Mouse (Mus musculus) hindbrain, postnatal 0 days (tissue): ENCODE data around the gene Gpr85. TPM values are rescaled to one million over a fixed set of nuclear protein-coding genes. Genes with fewer than 3 reads are reported as not detected.
"Not testable (repeated sequence)": the region's sequence is repeated elsewhere in the genome, so short reads cannot be mapped to it uniquely, and the experiment has no call there.

Experiments
- ATAC-seq: fragments of 200-750 bp; cut with Nextera tagmentation; 2 replicates; pipeline ENCODE4 v1.8.0; 2017; ENCODE audit warnings: mild to moderate bottlenecking, moderate TSS enrichment, moderate library complexity
- DNase-seq: peaks from one replicate; pipeline ENCODE4 v3.0.0-alpha.2; 2015; ENCODE audit warnings: low spot score
- H3K27ac ChIP-seq: fragments of 300-500 bp; sonication (generic); 2 replicates; pipeline ENCODE4 v1.5.1; 2014; ENCODE audit warnings: mild to moderate bottlenecking
- H3K27me3 ChIP-seq: fragments of 300-500 bp; sonication (generic); 2 replicates; pipeline ENCODE4 v1.6.1; 2014; ENCODE audit warnings: low read length, mixed read lengths; ENCODE audit not compliant: insufficient read depth
- H3K36me3 ChIP-seq: fragments of 300-500 bp; sonication (generic); 2 replicates; pipeline ENCODE4 v1.6.1; 2014; ENCODE audit warnings: low read length, mixed read lengths; ENCODE audit not compliant: insufficient read depth
- H3K4me1 ChIP-seq: fragments of 300-500 bp; sonication (generic); 2 replicates; pipeline ENCODE4 v1.6.1; 2014; ENCODE audit warnings: antibody characterized with exemption, low read length, mixed read lengths; ENCODE audit not compliant: insufficient read depth
- H3K4me2 ChIP-seq: fragments of 300-500 bp; sonication (generic); 2 replicates; pipeline ENCODE4 v1.6.1; 2014; ENCODE audit warnings: low read depth, mild to moderate bottlenecking, low read length, moderate library complexity, mixed read lengths
- H3K4me3 ChIP-seq: fragments of 300-500 bp; sonication (generic); 2 replicates; pipeline ENCODE4 v1.5.1; 2014; ENCODE audit warnings: low read length
- H3K9ac ChIP-seq: fragments of 300-500 bp; sonication (generic); replicated peaks from 2 replicates; pipeline ENCODE4 v1.6.1; 2014; ENCODE audit warnings: mild to moderate bottlenecking, low read length, moderate library complexity, mixed read lengths
- H3K9me3 ChIP-seq: fragments of 300-500 bp; sonication (generic); 2 replicates; pipeline ENCODE4 v1.6.1; 2016; ENCODE audit warnings: low read length, mixed read lengths
- CTCF ChIP-seq: IDR thresholded peaks from 2 replicates; pipeline ENCODE4 v1.5.1; 2016; ENCODE audit warnings: antibody characterized with exemption, control low read depth, low read depth
- WGBS: fragments of 180-500 bp; shearing (Covaris S2); extraction: QIAGEN DNeasy Blood & Tissue Kit; methylation state at CpG from one replicate; pipeline ENCODE4 v1.1.7; 2014; 5-methylcytosine and 5-hydroxymethylcytosine counted together
- polyA plus RNA-seq: library from polyadenylated mRNA; unstranded; fragments of >200 nt; fragmentation: Nextera tagmentation; extraction: Ambion mirVana; gene quantifications from 2 replicates; pipeline ENCODE4 v1.2.1, GENCODE M21; 2015
- total RNA-seq: library from RNA; depleted of rRNA; stranded (reverse); fragments of >200 nt; gene quantifications from 2 replicates; pipeline ENCODE4 v1.2.3, GENCODE M21; 2014

The Gpr85 gene
- total and polyA plus RNA-seq, 2 experiments from 2014 or later, result 77.8 to 87.5 TPM

DNA sequence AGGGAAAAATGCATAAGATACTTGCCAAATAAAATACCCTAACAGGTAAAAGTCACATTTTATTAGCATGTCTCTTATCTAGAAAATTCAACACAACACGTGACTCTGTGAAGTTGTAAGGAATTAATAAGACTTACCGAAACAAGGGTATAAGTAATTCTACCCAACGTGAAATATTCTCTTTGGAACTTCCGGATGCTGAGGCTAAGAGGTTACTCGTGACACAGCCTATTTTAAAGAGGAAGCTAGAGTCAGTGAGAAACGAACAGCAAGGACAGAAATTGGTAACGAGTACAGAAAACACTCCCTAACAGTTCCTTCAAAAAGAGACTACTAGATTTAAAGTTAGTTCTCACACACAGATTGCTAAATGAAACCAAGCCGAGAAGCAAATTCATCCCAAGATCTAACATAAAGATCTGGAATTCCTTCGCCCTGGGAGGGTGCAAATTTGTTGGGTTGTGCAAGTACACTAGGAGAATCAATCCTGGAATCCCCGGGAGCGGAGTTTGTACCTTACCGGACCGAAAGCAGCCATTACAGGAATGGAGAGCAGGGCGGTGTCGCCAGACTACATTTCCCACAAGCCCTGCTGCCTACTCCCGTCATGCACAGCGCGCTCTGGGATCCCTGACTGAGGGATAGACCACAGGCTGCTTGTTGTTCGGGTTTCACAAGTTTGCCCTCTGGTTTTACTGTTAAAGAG, 31.3 kb upstream of the Gpr85 start, which contains the start of gene 2610001J05Rik:
Gene 2610001J05Rik (minus strand): TSS at position 600 of the 706 bp plus-strand sequence.
- WGBS, result under 1% methylated on average over 19 of the region's 19 CpGs
- ATAC-seq, result peak; percentile 100
- no peaks in the 10 kb centered on the region for H3K9me3 ChIP-seq

DNA sequence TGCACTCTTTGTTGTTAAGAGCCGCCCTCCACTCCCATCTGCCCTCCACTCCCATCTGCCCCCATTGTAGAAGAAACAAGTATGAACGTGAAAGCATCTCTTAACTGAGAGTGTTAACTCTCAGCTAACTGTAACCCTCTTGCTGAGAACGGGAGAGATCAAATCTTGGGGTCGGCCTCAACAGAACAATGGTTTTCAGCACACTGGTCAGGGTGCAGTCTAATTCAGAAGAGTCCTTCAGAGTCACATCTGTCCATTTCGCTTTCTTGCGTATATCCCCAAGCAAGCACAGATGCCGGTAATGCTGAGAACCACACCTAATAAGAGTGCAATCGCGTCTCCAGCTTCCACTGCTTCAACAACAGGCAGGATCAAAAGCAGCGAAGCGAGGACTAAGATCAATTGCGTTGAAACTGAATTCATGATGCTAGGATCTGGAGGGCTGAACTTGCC, 30.6 kb upstream of the Gpr85 start:
- Histone ChIP-seq H3K9me3 (no peaks in the 10 kb centered on the region), H3K36me3 (no peaks in the 10 kb centered on the region), H3K9ac (peak overlapping the region; percentile 45), H3K4me1 (no peaks in the 10 kb centered on the region), H3K4me3 (peak overlapping the region; percentile 71), H3K27ac (no peak overlapping the region), H3K4me2 (peak overlapping the region; percentile 69), H3K27me3 (no peaks in the 10 kb centered on the region)
- DNase-seq (peak; percentile 39), ATAC-seq (no peak; the same call in 1 of the 2 replicates)
- no peak for TF ChIP-seq CTCF
- 20% methylated on average over 12 of the region's 12 CpGs for WGBS

More for the DNA sequence above, 31.3 kb upstream of the Gpr85 start, which contains the start of gene 2610001J05Rik:
- Histone ChIP-seq H3K36me3 (no peaks in the 10 kb centered on the region), H3K27me3 (no peaks in the 10 kb centered on the region), H3K27ac (peak within 1 kb of the TSS; percentile 78), H3K9ac (peak within 1 kb of the TSS; percentile 76), H3K4me1 (no peaks in the 10 kb centered on the region), H3K4me3 (peak within 1 kb of the TSS; percentile 71), H3K4me2 (peak within 1 kb of the TSS; percentile 69)
- TF ChIP-seq CTCF, result no peak
- peak; percentile 95 for DNase-seq

DNA sequence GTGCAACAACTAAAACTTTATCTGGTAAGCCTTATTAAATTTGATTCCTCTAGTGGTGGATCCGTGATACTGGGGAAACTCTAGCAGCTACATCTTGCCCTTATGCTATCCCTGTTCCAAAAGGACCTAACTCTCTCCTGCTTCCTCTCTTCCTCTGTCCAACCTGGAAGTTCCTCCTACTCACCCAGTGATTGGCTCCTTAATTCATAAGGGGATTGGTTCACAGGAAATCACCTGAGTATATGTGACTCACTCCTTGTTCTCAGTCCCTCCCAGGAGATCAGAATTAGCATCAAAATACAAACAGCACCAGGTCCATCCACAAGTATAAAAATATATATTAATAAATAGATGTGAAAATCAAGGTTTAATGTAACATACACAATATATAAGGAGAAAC, 20.9 kb upstream of the Gpr85 start:
- TF ChIP-seq CTCF, result no peak
- Histone ChIP-seq H3K27me3 (no peaks in the 10 kb centered on the region), H3K9ac (no peak overlapping the region), H3K9me3 (no peaks in the 10 kb centered on the region), H3K4me2 (no peak overlapping the region), H3K4me1 (no peaks in the 10 kb centered on the region), H3K27ac (no peak overlapping the region), H3K36me3 (no peaks in the 10 kb centered on the region), H3K4me3 (no peak overlapping the region)
- no peak for ATAC-seq
- no peak for DNase-seq
- WGBS, result 100% methylated on average over 1 of the region's 1 CpGs

DNA sequence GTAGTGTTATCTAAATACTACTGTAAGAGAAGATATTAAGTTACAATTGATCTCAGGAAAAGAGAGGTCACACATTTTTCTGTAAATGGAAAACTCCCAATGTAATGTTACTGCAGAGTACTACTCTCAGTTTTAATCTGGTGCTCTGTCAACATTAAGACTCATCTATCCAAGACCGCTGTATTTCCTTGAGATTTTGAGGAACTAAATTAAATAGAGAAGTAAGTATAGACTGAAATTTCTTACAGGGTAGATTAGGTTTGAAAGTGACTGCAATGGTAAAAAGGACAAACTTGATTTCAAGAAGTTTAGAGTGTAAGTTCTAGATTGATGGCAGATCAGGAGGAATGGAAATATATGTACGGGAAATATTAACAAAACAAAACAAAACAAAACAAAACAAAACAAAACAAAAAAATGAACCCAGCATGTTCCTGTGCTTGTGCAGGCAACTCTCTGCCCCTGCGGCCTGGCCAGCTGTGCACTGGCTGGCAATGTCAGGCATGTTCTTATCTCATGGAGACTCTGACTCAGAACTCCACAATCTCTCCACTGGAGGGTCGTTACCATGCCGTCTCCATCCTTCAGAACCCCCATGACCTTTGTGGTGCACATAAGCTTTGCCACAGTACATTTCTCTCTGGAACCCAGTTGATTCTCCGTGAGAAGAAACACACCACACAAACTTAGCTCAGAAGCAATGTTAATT, 20.3 kb upstream of the Gpr85 start:
- Histone ChIP-seq H3K4me3 (no peak overlapping the region), H3K36me3 (no peaks in the 10 kb centered on the region), H3K9me3 (no peaks in the 10 kb centered on the region), H3K4me1 (no peaks in the 10 kb centered on the region), H3K27me3 (no peaks in the 10 kb centered on the region), H3K4me2 (no peak overlapping the region), H3K9ac (no peak overlapping the region), H3K27ac (no peak overlapping the region)
- WGBS, result 86% methylated on average over 6 of the region's 6 CpGs
- DNase-seq (no peak), ATAC-seq (no peak)
- TF ChIP-seq CTCF, result no peak

DNA sequence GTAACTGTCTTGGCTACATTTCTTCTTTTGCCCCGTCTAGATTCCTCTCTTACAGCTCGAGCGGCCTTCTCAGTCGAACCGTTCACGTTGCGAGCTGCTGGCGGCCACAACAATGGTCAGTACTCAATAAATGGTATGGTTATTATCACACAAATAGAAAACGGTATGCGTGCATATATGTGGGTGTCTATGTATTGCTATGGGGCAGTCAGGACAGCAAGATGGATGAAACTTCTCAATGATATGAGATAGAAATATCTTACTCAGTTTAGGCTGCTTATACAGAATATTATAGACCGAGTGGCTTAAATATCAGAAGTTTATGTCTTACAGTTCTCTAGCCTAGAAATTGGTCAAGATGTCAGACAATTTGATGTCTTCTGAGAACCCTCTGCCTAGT, 14.5 kb upstream of the Gpr85 start:
- H3K4me2 ChIP-seq, result no peak overlapping the region
- no peak overlapping the region for H3K4me3 ChIP-seq
- H3K9me3 ChIP-seq, result no peaks in the 10 kb centered on the region
- no peaks in the 10 kb centered on the region for H3K4me1 ChIP-seq
- H3K36me3 ChIP-seq, result no peaks in the 10 kb centered on the region
- WGBS, result 19% methylated on average over 11 of the region's 11 CpGs
- DNase-seq, result no peak
- no peak for ATAC-seq
- no peaks in the 10 kb centered on the region for H3K27me3 ChIP-seq
- H3K27ac ChIP-seq, result no peak overlapping the region
- TF ChIP-seq CTCF, result no peak
- no peak overlapping the region for H3K9ac ChIP-seq

DNA sequence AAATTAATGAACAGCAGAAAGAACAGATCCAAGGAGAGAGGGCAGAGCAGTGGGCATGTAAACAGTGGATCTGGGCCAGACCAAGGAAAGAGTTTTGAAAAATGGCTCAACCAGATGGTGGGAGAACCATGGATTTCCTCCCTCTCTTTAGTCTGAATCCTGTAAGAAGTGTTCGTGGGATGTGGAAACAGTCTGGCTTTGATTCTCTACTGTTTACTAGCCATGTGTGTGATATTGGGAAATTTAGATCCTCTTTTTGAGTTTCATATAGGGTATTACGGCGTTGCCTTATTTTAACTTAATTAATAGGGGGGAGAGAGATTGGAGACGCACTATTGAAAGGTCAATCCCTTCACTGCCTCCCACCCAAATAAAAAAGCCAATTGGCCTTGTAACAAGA, 13.5 kb upstream of the Gpr85 start:
- no peak for ATAC-seq
- Histone ChIP-seq H3K27ac (no peak overlapping the region), H3K9ac (no peak overlapping the region), H3K36me3 (no peaks in the 10 kb centered on the region), H3K4me2 (no peak overlapping the region), H3K4me1 (no peaks in the 10 kb centered on the region), H3K9me3 (no peaks in the 10 kb centered on the region), H3K4me3 (no peak overlapping the region), H3K27me3 (no peaks in the 10 kb centered on the region)
- WGBS, result 77% methylated on average over 4 of the region's 4 CpGs
- DNase-seq, result no peak
- no peak for TF ChIP-seq CTCF

DNA sequence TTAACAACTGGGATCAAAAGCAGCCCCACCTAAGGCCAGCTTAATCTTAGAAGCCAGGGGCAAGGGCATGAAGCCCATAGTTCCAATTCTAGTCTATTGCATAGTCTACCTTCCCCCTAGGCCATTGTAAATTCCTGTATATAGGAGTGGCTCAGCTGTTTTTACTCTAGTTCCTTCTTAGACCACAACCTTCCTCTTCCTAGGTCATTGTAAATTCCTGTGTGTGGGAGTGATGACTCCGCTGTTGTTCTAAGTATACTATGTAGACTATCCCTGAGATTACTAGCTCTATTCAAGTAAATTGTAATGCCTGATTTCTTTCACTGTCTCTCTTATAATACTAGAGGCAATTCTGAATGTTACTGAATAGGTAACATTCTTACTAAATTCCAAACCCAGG, 6.3 kb upstream of the Gpr85 start:
- H3K27me3 ChIP-seq, H3K36me3 ChIP-seq, H3K4me2 ChIP-seq, H3K27ac ChIP-seq, ATAC-seq, H3K9ac ChIP-seq, H3K9me3 ChIP-seq, H3K4me1 ChIP-seq, DNase-seq, H3K4me3 ChIP-seq: not testable (repeated sequence)
- 91% methylated on average over 1 of the region's 1 CpGs for WGBS
